ENCODE assay signal across 8 mouse cellular contexts in the genomic region with DNA sequence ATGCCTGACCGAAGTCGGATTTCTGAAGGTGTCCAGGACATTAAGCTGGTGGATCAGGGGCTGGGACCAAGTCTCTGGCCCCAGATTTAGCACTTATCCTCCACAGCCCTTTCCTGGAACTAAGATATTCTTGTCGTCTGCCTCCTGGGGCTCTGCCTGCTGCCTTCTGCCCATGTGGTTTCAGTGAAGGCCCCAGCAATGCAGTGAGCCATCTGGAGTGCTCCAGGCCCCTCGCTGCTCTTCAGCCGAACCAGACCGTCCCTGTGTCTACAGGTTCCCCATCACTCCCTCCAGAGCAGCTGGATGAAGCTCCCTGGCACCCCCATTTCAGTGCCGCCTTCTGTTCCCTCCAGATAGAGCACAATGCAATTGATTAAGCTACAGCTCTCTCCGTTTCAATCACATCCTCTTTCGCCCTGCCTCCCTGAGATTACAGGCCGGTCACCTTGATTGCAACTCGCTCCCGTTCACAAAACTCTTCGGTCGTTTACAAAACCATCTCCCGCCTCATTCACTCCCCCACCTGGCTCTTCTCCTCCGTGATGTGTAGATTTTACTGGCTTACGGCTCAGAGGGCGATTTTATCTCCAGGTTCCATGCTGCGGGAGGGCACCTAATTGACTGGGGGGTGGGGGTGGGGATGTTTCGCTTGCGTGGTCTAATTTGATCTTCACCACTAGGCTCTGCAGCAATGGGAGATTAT. TPM values are rescaled to one million over a fixed set of nuclear protein-coding genes. Genes with fewer than 3 reads are reported as not detected.
DNase-seq lines count a peak whose midpoint lies in the region; ATAC-seq lines count a peak whose summit lies in the region.
"Had no signal": no experiment of that assay in that cellular context is flagged by ENCODE, and none has a peak within 500 bp of the region (broad histone marks: within the 10 kb centered on the region; RNA-seq: fewer than 3 reads in every experiment).

No protein-coding gene starts in this region.

- DNase-seq in midbrain, embryonic 11.5 days (ENCODE audit: low spot score, missing footprints) = no peak
- peak; percentile 27 for DNase-seq in hindbrain, embryonic 11.5 days (ENCODE audit: low spot score)
- no peak for DNase-seq in left cerebral cortex, adult 11 months (ENCODE audit: low spot score)

- 0 out of 2 replicates have a peak overlapping the region, but pooled peaks have one; percentile 11 for H3K9ac ChIP-seq in midbrain, embryonic 12.5 days (replicated peaks)
- no peak overlapping the region for H3K9ac ChIP-seq in midbrain, embryonic 11.5 days (ENCODE audit: low read length)
- H3K9ac ChIP-seq in embryonic facial prominence, embryonic 12.5 days = no peak overlapping the region
- H3K9ac ChIP-seq in hindbrain, embryonic 11.5 days (ENCODE audit: low read depth, low read length) = no peak overlapping the region
- H3K9ac ChIP-seq in neural tube, embryonic 15.5 days (replicated peaks) = 0 out of 2 replicates have a peak overlapping the region, but pooled peaks have one; percentile 10
- H3K9ac ChIP-seq in kidney, embryonic 15.5 days = no peak overlapping the region
- H3K9ac ChIP-seq: liver, postnatal 0 days had no signal

- peaks cover 3% of the 10 kb centered on the region; the same call in 1 of the 2 replicates for H3K27me3 ChIP-seq in midbrain, embryonic 12.5 days
- no peaks in the 10 kb centered on the region for H3K27me3 ChIP-seq in midbrain, embryonic 11.5 days (ENCODE audit: control insufficient read depth, insufficient read depth, low read length)
- no peaks in the 10 kb centered on the region for H3K27me3 ChIP-seq in embryonic facial prominence, embryonic 12.5 days
- no peaks in the 10 kb centered on the region for H3K27me3 ChIP-seq in hindbrain, embryonic 11.5 days (ENCODE audit: control insufficient read depth, insufficient read depth, low read length)
- H3K27me3 ChIP-seq in neural tube, embryonic 15.5 days (replicated peaks) = peaks cover 4% of the 10 kb centered on the region; the same call in 1 of the 2 replicates
- H3K27me3 ChIP-seq in kidney, embryonic 15.5 days = 0 out of 2 replicates have a peak, but pooled peaks cover 2% of the 10 kb centered on the region

- no peak for ATAC-seq in midbrain, embryonic 12.5 days (ENCODE audit: low FRiP score, low read depth)
- no peak for ATAC-seq in midbrain, embryonic 11.5 days (ENCODE audit: low FRiP score)
- ATAC-seq in embryonic facial prominence, embryonic 12.5 days (ENCODE audit: insufficient number of reproducible peaks, insufficient read depth, low FRiP score, low TSS enrichment) = no peak
- no peak for ATAC-seq in hindbrain, embryonic 11.5 days (ENCODE audit: low FRiP score)
- no peak for ATAC-seq in neural tube, embryonic 15.5 days (ENCODE audit: low FRiP score)
- ATAC-seq in kidney, embryonic 15.5 days (replicated peaks; ENCODE audit: low FRiP score) = no peak
- ATAC-seq: liver, postnatal 0 days had no signal

- no peaks in the 10 kb centered on the region for H3K36me3 ChIP-seq in midbrain, embryonic 12.5 days
- no peaks in the 10 kb centered on the region for H3K36me3 ChIP-seq in midbrain, embryonic 11.5 days (ENCODE audit: control insufficient read depth, insufficient read depth, low read length)
- H3K36me3 ChIP-seq in embryonic facial prominence, embryonic 12.5 days = no peaks in the 10 kb centered on the region
- H3K36me3 ChIP-seq in hindbrain, embryonic 11.5 days (ENCODE audit: control insufficient read depth, insufficient read depth, low read length) = no peaks in the 10 kb centered on the region
- H3K36me3 ChIP-seq in neural tube, embryonic 15.5 days = no peaks in the 10 kb centered on the region
- H3K36me3 ChIP-seq in kidney, embryonic 15.5 days = no peaks in the 10 kb centered on the region

- 0 out of 2 replicates have a peak overlapping the region, but pooled peaks have one; percentile 11 for H3K27ac ChIP-seq in midbrain, embryonic 12.5 days (replicated peaks)
- H3K27ac ChIP-seq in midbrain, embryonic 11.5 days (ENCODE audit: low read depth, low read length) = no peak overlapping the region
- H3K27ac ChIP-seq in embryonic facial prominence, embryonic 12.5 days = peak overlapping the region; percentile 37; the same call in 1 of the 2 replicates
- peak overlapping the region; percentile 14; the same call in 1 of the 2 replicates for H3K27ac ChIP-seq in hindbrain, embryonic 11.5 days (ENCODE audit: low read depth, low read length)
- H3K27ac ChIP-seq in neural tube, embryonic 15.5 days (replicated peaks) = peak overlapping the region; percentile 33; the same call in 1 of the 2 replicates
- no peak overlapping the region for H3K27ac ChIP-seq in kidney, embryonic 15.5 days

- H3K4me3 ChIP-seq in midbrain, embryonic 12.5 days = no peak overlapping the region
- no peak overlapping the region for H3K4me3 ChIP-seq in midbrain, embryonic 11.5 days (ENCODE audit: low read depth, low read length)
- no peak overlapping the region for H3K4me3 ChIP-seq in embryonic facial prominence, embryonic 12.5 days
- no peak overlapping the region for H3K4me3 ChIP-seq in hindbrain, embryonic 11.5 days (ENCODE audit: low read depth, low read length)
- H3K4me3 ChIP-seq in neural tube, embryonic 15.5 days (replicated peaks) = no peak overlapping the region
- no peak overlapping the region for H3K4me3 ChIP-seq in kidney, embryonic 15.5 days (replicated peaks)

- H3K9me3 ChIP-seq in midbrain, embryonic 12.5 days = no peaks in the 10 kb centered on the region
- no peaks in the 10 kb centered on the region for H3K9me3 ChIP-seq in midbrain, embryonic 11.5 days (ENCODE audit: control insufficient read depth, low read length)
- no peaks in the 10 kb centered on the region for H3K9me3 ChIP-seq in embryonic facial prominence, embryonic 12.5 days
- H3K9me3 ChIP-seq in hindbrain, embryonic 11.5 days (ENCODE audit: control insufficient read depth, low read length) = no peaks in the 10 kb centered on the region
- H3K9me3 ChIP-seq in neural tube, embryonic 15.5 days (replicated peaks) = no peaks in the 10 kb centered on the region
- no peaks in the 10 kb centered on the region for H3K9me3 ChIP-seq in kidney, embryonic 15.5 days (replicated peaks)

- peaks cover 21% of the 10 kb centered on the region for H3K4me1 ChIP-seq in midbrain, embryonic 12.5 days
- peaks cover 4% of the 10 kb centered on the region; the same call in 1 of the 2 replicates for H3K4me1 ChIP-seq in midbrain, embryonic 11.5 days (ENCODE audit: control insufficient read depth, insufficient read depth, low read length)
- peaks cover 26% of the 10 kb centered on the region for H3K4me1 ChIP-seq in embryonic facial prominence, embryonic 12.5 days
- H3K4me1 ChIP-seq in hindbrain, embryonic 11.5 days (replicated peaks; ENCODE audit: control insufficient read depth, insufficient read depth, low read length) = peaks cover 4% of the 10 kb centered on the region
- H3K4me1 ChIP-seq in neural tube, embryonic 15.5 days = peaks cover 14% of the 10 kb centered on the region
- H3K4me1 ChIP-seq in kidney, embryonic 15.5 days = peaks cover 28% of the 10 kb centered on the region

- no peak overlapping the region for H3K4me2 ChIP-seq in midbrain, embryonic 12.5 days (replicated peaks)
- H3K4me2 ChIP-seq in midbrain, embryonic 11.5 days = no peak overlapping the region
- H3K4me2 ChIP-seq in embryonic facial prominence, embryonic 12.5 days (replicated peaks) = no peak overlapping the region
- no peak overlapping the region for H3K4me2 ChIP-seq in hindbrain, embryonic 11.5 days (replicated peaks; ENCODE audit: low read depth, low read length)
- no peak overlapping the region for H3K4me2 ChIP-seq in neural tube, embryonic 15.5 days
- no peak overlapping the region for H3K4me2 ChIP-seq in kidney, embryonic 15.5 days

- WGBS in midbrain, embryonic 12.5 days = 36% methylated on average over 21 of the region's 21 CpGs
- WGBS in midbrain, embryonic 11.5 days = 38% methylated on average over 21 of the region's 21 CpGs
- WGBS in embryonic facial prominence, embryonic 12.5 days = 35% methylated on average over 21 of the region's 21 CpGs
- 46% methylated on average over 21 of the region's 21 CpGs for WGBS in hindbrain, embryonic 11.5 days
- 28% methylated on average over 21 of the region's 21 CpGs for WGBS in neural tube, embryonic 15.5 days
- WGBS in kidney, embryonic 15.5 days = 47% methylated on average over 21 of the region's 21 CpGs

RNA-seq across cellular contexts. Expression of a gene that starts 7.6 kb away (rescaled TPM):
- 8.9 and 9.1 TPM in 2 replicates for polyA plus RNA-seq in midbrain, embryonic 12.5 days (2016; fragmentation: Nextera tagmentation; extraction: Ambion mirVana)
- polyA plus RNA-seq in midbrain, embryonic 11.5 days (2014; fragmentation: Nextera tagmentation; extraction: Ambion mirVana) = 4.9 and 5.3 TPM in 2 replicates
- polyA plus RNA-seq in embryonic facial prominence, embryonic 12.5 days (2016; fragmentation: Nextera tagmentation; extraction: Ambion mirVana) = 12.7 and 14.6 TPM in 2 replicates
- 6.8 and 9.0 TPM in 2 replicates for polyA plus RNA-seq in hindbrain, embryonic 11.5 days (2014; fragmentation: Nextera tagmentation; extraction: Ambion mirVana)
- polyA plus RNA-seq in neural tube, embryonic 15.5 days (2015; fragmentation: Nextera tagmentation; extraction: Ambion mirVana) = 11.0 TPM in 2 replicates
- polyA plus RNA-seq in kidney, embryonic 15.5 days (2015; fragmentation: Nextera tagmentation; extraction: Ambion mirVana) = 7.4 and 10.1 TPM in 2 replicates

RNA-seq across cellular contexts. Expression of a gene that starts 29.6 kb away (rescaled TPM):
- 0.08 and 0.12 TPM in 2 replicates for polyA plus RNA-seq in midbrain, embryonic 12.5 days (2016; fragmentation: Nextera tagmentation; extraction: Ambion mirVana)
- not detected in 2 replicates for polyA plus RNA-seq in midbrain, embryonic 11.5 days (2014; fragmentation: Nextera tagmentation; extraction: Ambion mirVana)
- 0.29 and 0.39 TPM in 2 replicates for polyA plus RNA-seq in embryonic facial prominence, embryonic 12.5 days (2016; fragmentation: Nextera tagmentation; extraction: Ambion mirVana)
- 0.08 and 0.34 TPM in 2 replicates for polyA plus RNA-seq in hindbrain, embryonic 11.5 days (2014; fragmentation: Nextera tagmentation; extraction: Ambion mirVana)
- 0.23 and 0.91 TPM in 2 replicates for polyA plus RNA-seq in neural tube, embryonic 15.5 days (2015; fragmentation: Nextera tagmentation; extraction: Ambion mirVana)
- polyA plus RNA-seq in kidney, embryonic 15.5 days (2015; fragmentation: Nextera tagmentation; extraction: Ambion mirVana) = 0.63 and 0.81 TPM in 2 replicates

Comparison
In these comparisons a context has a peak if more than half of its experiments do, and no peak if none do; other contexts are left out.
1. H3K27ac ChIP-seq: peak in midbrain, embryonic 12.5 days (single experiment), embryonic facial prominence, embryonic 12.5 days (single experiment), hindbrain, embryonic 11.5 days (single experiment) and neural tube, embryonic 15.5 days (single experiment); none in midbrain, embryonic 11.5 days (single experiment) and kidney, embryonic 15.5 days (single experiment).
2. H3K9ac ChIP-seq: peak in midbrain, embryonic 12.5 days (single experiment) and neural tube, embryonic 15.5 days (single experiment); none in midbrain, embryonic 11.5 days (single experiment), embryonic facial prominence, embryonic 12.5 days (single experiment), hindbrain, embryonic 11.5 days (single experiment) and kidney, embryonic 15.5 days (single experiment).